9 mouse cellular contexts compared by ENCODE assay signal in the genomic region with DNA sequence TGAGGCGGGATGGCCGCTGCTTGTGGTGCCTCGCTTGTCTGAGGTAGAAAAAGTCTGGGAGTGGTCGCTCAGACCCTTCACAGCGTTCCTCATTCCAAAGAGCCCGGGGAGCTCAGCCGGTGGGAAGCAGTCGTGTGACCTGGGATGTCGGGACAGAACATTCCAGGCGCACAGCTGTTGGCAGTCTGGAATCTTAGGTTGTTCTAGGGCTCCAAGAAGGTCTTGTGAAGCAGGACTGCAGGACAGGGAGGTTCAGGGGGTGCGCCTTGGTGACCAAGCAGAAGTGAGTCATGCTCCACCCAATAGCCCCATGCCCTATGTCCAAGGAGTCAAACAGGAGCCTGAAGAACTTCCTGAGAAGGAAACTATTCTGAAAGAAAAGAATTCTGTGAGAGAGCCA. TPM values are rescaled to one million over a fixed set of nuclear protein-coding genes. Genes with fewer than 3 reads are reported as not detected.
DNase-seq lines count a peak whose midpoint lies in the region; ATAC-seq and TF ChIP-seq lines count a peak whose summit lies in the region.
"Had no signal": no experiment of that assay in that cellular context is flagged by ENCODE, and none has a peak within 500 bp of the region (broad histone marks: within the 10 kb centered on the region; RNA-seq: fewer than 3 reads in every experiment).

No protein-coding gene starts in this region.

- TF ChIP-seq POLR2A in heart, adult 2 months (IDR thresholded peaks at IDR 0.05; ENCODE audit: insufficient read depth, low read depth, low read length) = no peak
- TF ChIP-seq POLR2A in ES-Bruce4 (IDR thresholded peaks at IDR 0.05; ENCODE audit: insufficient read depth, low read length) = no peak

- no peaks in the 10 kb centered on the region for H3K36me3 ChIP-seq in heart, adult 2 months (ENCODE audit: control insufficient read depth, insufficient read depth, low read length)
- H3K36me3 ChIP-seq in ES-Bruce4 (ENCODE audit: control insufficient read depth, insufficient read depth, low read length, poor library complexity, severe bottlenecking) = no peaks in the 10 kb centered on the region
- H3K36me3 ChIP-seq in liver, embryonic 16.5 days (ENCODE audit: control insufficient read depth, insufficient read depth) = no peaks in the 10 kb centered on the region

- H3K4me2 ChIP-seq in liver, embryonic 16.5 days (ENCODE audit: low read depth, low read length) = peak overlapping the region; percentile 61

- H3K27ac ChIP-seq in heart, adult 2 months = no peak overlapping the region
- no peak overlapping the region for H3K27ac ChIP-seq in ES-Bruce4 (ENCODE audit: insufficient read depth, low read length)
- H3K27ac ChIP-seq in liver, embryonic 16.5 days (ENCODE audit: low read length) = no peak overlapping the region

- H3K27me3 ChIP-seq in heart, adult 2 months (ENCODE audit: control insufficient read depth, insufficient read depth, low read length) = peaks cover 3% of the 10 kb centered on the region
- no peaks in the 10 kb centered on the region for H3K27me3 ChIP-seq in ES-Bruce4 (ENCODE audit: control insufficient read depth, insufficient read depth, low read length, poor library complexity, severe bottlenecking)
- H3K27me3 ChIP-seq in liver, embryonic 16.5 days (ENCODE audit: control insufficient read depth, insufficient read depth, low read depth, low read length) = peaks cover 6% of the 10 kb centered on the region

- peak overlapping the region; percentile 29; the same call in 1 of the 2 replicates for H3K4me3 ChIP-seq in heart, adult 2 months
- H3K4me3 ChIP-seq in ES-Bruce4 (ENCODE audit: low read depth, low read length) = peak overlapping the region; percentile 52
- peak overlapping the region; percentile 48 for H3K4me3 ChIP-seq in liver, embryonic 16.5 days (ENCODE audit: low read depth, low read length)

- H3K9me3 ChIP-seq in ES-Bruce4 (replicated peaks; ENCODE audit: control insufficient read depth, insufficient read depth, low read length, poor library complexity, severe bottlenecking) = no peaks in the 10 kb centered on the region
- H3K9me3 ChIP-seq in liver, embryonic 16.5 days (replicated peaks; ENCODE audit: control insufficient read depth, low read length) = no peaks in the 10 kb centered on the region

- intact Hi-C loops in heart, adult 2 months (cut with DNase I) = no loop called here
- intact Hi-C loops in heart, postnatal 14 days (cut with DNase I) = no loop called here

- no peaks in the 10 kb centered on the region for H3K4me1 ChIP-seq in heart, adult 2 months (ENCODE audit: control insufficient read depth, insufficient read depth, low read length)
- no peaks in the 10 kb centered on the region for H3K4me1 ChIP-seq in ES-Bruce4 (ENCODE audit: control insufficient read depth, insufficient read depth, low read length)
- peaks cover 3% of the 10 kb centered on the region for H3K4me1 ChIP-seq in liver, embryonic 16.5 days (ENCODE audit: control insufficient read depth, low read depth, low read length)

- H3K9ac ChIP-seq in heart, adult 2 months (ENCODE audit: low read depth, low read length) = no peak overlapping the region
- H3K9ac ChIP-seq in ES-Bruce4 (ENCODE audit: low read depth, poor library complexity, severe bottlenecking) = 0 out of 2 replicates have a peak overlapping the region, but pooled peaks have one; percentile 33
- H3K9ac ChIP-seq in liver, embryonic 16.5 days (ENCODE audit: low read depth, low read length) = no peak overlapping the region

- TF ChIP-seq CTCF in heart, adult 2 months (IDR thresholded peaks at IDR 0.05) = no peak
- TF ChIP-seq CTCF in ES-Bruce4 (IDR thresholded peaks at IDR 0.05; ENCODE audit: low read depth, low read length) = no peak

- peak; percentile 53 for ATAC-seq in granulocyte monocyte progenitor cell, adult 5-6 weeks (replicated peaks; ENCODE audit: poor library complexity, severe bottlenecking)
- ATAC-seq in liver, embryonic 16.5 days (ENCODE audit: low read depth) = no peak
- ATAC-seq: CD4-positive, CD25-positive, alpha-beta regulatory T cell, adult 4 months had no signal

- TF ChIP-seq EP300 in heart, adult 2 months (IDR thresholded peaks at IDR 0.05; ENCODE audit: insufficient read depth, low read depth, low read length) = no peak
- TF ChIP-seq EP300 in ES-Bruce4 (IDR thresholded peaks at IDR 0.05; ENCODE audit: insufficient read depth, low read depth, low read length) = no peak

- no peaks in the 10 kb centered on the region for H3K79me2 ChIP-seq in heart, adult 2 months (replicated peaks; ENCODE audit: control insufficient read depth, insufficient read depth, low read length)

- WGBS in heart, adult 2 months = 3% methylated on average over 11 of the region's 11 CpGs
- WGBS in liver, embryonic 16.5 days (ENCODE audit: insufficient replicate concordance) = 3% methylated on average over 11 of the region's 11 CpGs

- DNase-seq in heart, adult 2 months = no peak
- DNase-seq in heart, postnatal 14 days = no peak
- no peak for DNase-seq in thymus, postnatal 14 days
- no peak for DNase-seq in urinary bladder, postnatal 10 days (ENCODE audit: low spot score)
- DNase-seq in urinary bladder, adult 18-20 months (ENCODE audit: low spot score in 2 of 2) = no peak

RNA-seq across cellular contexts. Expression of a gene that starts 0.3 kb away (rescaled TPM):
- total RNA-seq in heart, adult 2 months (2021) = not detected
- polyA plus RNA-seq in heart, adult 2 months (2012; rRNA removed) = not detected in 2 replicates
- not detected for total RNA-seq in heart, postnatal 14 days (2021)
- polyA plus RNA-seq in ES-Bruce4 (2011; ENCODE audit: insufficient read depth, insufficient read length, low read depth, missing spikeins) = not detected in 2 replicates
- not detected in 2 replicates for total RNA-seq in granulocyte monocyte progenitor cell, adult 5-6 weeks (2014; fragmentation: Nextera tagmentation)
- not detected in 2 replicates for total RNA-seq in granulocyte monocyte progenitor cell, adult 5-6 weeks (2017)
- 0.04 TPM in 1 of 2 replicates, not detected in the other for polyA plus RNA-seq in liver, embryonic 16.5 days (2015; fragmentation: Nextera tagmentation; extraction: Ambion mirVana)
- polyA plus RNA-seq: CD4-positive, CD25-positive, alpha-beta regulatory T cell, adult 4 months had no signal

RNA-seq across cellular contexts. Expression of a gene that starts 19.8 kb away (rescaled TPM):
- under 1 TPM; 0.57 TPM for total RNA-seq in heart, adult 2 months (2021)
- polyA plus RNA-seq in heart, adult 2 months (2012; rRNA removed) = 0.23 and 0.41 TPM in 2 replicates
- total RNA-seq in heart, postnatal 14 days (2021) = under 1 TPM; 0.29 to 0.81 TPM
- 0.36 TPM in 1 of 2 replicates, not detected in the other for polyA plus RNA-seq in ES-Bruce4 (2011; ENCODE audit: insufficient read depth, insufficient read length, low read depth, missing spikeins)
- total RNA-seq in granulocyte monocyte progenitor cell, adult 5-6 weeks (2014; fragmentation: Nextera tagmentation) = not detected in 2 replicates
- total RNA-seq in granulocyte monocyte progenitor cell, adult 5-6 weeks (2017) = not detected in 2 replicates
- polyA plus RNA-seq in liver, embryonic 16.5 days (2015; fragmentation: Nextera tagmentation; extraction: Ambion mirVana) = not detected in 2 replicates
- polyA plus RNA-seq: CD4-positive, CD25-positive, alpha-beta regulatory T cell, adult 4 months had no signal
